Mouse (Mus musculus): ENCODE measurements around the gene Zfp90.
"Not testable (repeated sequence)": the region's sequence is repeated elsewhere in the genome, so short reads cannot be mapped to it uniquely, and the experiment has no call there.

Gene Zfp90

DNA sequence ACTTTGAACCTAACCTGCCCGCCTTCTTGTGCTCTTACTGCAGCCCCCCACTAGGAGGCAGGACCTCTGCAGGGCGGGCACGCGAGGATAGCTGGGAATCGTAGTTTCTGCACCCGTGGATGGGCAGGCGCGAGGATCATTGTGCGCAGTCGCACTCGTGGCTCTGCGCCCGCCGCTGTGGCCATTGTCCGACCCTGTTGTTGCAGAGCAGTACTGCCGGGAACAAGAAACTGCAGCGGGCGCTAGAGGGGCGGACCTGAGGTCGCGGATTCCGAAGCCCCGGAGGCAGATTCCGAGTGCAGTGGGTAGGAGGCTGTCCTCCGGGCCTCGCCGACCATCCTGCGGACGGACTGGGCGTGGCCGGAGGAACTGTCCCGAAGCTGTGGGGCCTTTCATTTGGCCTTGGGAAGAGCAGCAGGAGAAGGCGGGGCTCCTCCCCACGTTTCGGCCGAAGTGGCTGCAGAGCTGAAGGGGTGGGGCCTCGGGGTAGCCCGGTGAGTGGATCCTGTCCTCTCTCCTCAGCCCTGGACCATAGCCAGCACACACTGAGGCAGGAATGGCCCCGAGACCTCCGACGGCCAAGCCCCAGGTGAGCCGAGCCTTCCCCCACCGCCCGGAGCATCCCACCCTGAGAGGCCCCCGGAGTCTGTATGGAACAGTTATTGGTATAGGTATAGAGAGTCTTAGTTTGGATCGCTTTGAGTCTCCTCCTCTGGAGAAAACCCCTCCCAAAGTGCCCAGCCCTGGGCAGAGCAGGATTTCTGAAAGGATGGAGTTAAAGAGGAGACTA is at the start of gene Zfp90:
TSS of gene Zfp90 (plus strand) at position 146 of the 790 bp plus-strand sequence.
- DNase-seq, result peak; percentile 86 to 88

DNA sequence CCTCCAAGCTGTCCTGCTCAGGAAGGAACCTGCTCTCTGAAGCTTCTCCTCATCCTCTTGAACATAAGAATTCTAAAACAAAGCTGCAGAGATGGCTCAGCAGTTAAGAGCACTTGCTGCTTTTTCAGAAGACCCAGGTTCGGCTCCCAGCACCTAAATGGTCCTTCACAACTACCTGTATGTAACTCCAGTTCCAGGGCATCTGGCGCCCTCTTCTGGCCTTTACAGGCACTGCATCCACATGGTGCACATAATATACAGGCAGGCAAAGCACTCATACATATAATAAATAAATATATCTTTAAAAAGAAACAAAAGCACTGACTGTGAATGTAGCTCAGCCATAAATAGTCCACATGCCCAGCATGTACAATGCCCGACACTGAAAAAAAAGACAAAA is 46.6 kb upstream of the Zfp90 start:
- DNase-seq, result no peak

DNA sequence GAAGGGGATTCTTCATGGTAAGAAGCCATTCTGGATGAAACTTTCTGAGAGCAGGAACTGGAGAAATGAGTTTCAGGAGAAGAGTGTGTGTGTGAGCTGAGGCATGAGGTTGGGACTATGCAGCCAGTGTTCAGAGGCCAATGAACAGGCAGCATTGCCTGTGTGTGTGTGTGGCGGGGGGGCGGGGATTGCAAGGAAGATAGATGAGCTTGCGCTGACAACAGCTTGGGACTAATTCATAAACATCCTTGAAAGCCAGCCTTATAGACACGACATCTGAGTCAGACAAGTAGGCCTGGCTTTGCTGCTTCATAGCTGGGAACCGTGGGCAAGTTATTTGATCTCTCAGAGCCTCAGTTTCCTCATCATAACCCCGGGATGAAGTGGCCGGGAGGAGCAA is 46.1 kb upstream of the Zfp90 start:
- DNase-seq, result no peak

DNA sequence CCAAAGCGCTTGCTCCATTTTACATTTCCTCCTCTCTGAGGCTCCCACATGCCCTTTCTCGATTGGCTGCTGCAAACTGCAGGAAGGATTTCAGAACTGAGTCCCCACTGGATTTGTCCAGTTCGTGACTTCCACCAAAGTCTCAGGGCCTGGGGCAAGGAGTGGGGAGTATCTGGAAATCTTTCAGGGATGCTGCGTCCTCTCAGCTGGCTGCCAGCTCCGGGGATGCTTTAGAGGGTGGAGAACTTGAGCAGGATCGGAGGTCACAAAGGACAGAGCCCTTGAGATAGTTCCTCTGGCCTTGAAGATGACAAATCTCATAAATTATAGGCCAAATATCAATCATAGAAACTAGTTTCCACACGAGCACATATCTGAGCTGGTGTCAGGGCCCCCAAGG is 39.2 kb upstream of the Zfp90 start:
- no peak for DNase-seq

DNA sequence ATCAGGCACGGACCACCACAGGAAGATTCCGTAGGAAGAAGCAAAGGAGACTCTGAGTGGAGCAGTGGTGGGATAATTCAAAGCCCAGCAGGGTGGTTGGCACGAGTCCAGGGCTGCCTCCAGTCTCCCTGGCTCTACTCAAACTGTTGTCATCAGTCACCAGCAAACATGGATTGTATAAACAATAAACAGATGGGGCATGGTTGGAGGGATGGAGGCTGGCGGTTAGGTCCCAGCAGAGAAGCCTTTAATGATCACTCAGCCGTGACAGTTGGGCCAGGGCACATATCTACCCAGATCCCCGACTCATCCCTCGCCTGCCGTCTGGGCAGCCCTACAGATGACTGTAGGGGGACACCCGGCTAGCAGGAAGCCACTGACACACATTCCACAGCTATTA is 38.3 kb upstream of the Zfp90 start:
- DNase-seq, result no peak

DNA sequence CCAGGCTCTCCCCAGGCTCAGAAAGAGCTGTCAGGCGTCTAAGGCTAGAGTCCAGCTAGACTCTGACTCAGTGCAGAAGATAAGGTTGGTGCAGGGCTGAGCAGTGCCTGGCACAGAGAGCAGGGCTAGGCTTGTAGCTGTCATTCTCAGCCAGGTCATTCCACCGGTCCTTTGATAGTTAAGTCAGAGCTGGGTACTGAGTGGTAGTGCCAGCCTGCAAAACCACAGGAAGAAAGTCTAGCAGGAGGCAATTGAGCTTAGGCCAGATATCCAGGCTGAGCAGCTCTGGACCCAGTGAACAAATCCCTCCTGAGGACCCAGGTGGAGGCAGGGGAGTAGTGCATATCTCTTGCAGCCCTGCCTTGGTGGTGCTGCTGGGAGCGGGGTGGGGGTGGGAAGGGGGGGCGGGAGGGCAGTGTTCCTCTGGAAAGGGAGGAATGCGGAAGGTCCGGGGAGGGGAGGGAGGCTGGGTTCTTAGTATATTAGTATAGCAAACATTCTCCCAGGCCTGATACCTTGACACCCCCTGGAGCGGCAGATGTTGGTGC is 36.6 kb upstream of the Zfp90 start:
- DNase-seq, result no peak

DNA sequence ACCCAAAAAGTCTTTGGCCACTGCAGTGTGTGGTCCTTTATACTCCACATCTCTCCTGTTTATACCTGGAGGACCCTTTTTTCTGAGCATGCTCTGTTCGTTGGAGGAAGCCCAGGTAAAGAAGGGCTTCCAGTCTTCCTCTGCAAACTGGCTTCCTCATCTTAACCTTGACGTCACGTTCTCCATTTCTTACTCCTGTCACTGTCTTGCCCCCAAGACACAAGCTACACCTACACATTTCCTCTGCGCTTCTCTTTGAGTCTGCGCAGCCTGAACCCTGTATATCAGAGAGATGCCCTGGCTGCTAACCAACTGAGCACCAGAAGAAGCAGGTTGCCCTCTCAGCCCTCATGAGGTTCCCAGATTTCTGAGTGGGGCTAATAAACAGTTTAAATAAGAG is 35.8 kb upstream of the Zfp90 start:
- DNase-seq, result no peak

DNA sequence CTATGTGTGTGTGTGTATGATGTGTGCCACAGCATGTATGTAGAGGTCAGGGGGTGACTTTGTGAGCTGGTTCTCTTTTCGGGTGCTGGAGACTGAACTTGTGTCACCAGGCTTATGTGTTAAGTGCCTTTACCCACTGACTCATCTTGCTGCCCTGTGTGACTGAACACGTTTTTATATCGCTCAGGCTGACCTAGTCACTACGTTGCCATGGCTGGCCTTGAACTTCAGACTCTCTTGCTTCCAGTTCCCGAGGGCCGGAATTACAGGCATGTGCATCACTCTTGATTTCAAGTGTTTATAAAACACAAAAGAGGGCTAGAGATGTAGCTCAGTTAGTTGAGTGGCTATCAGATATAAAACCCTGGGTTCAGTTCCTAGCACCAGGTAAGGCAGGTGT is 34.1 kb upstream of the Zfp90 start:
- no peak for DNase-seq

DNA sequence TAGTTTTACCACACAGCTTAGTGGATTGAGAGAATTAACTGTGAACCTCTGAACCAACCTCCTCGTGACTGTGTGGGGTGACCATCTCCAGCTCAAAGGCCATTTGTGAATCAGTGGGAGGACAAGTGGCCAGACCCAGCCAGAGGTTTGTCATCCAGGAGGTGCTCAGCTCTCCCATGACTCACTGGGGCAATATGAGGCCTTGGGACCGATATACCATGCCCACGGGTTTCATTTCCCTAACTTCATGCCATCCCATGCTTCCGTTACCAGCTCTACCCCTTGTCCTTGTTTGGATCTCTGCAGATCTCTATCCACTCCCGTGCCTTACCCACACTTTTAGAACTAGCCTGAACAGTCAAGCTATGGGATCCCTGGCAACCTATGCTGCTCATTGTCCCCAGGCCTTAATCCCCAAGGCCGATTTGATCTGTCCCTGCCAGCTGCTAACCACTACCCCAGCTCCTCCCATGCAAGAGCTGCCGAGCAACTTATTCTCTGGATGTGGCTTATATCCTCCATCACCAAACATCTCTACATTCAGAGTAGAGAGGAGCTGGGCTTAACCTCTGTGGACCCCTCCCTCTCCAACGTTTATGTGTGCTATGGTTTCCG is 27.2 kb upstream of the Zfp90 start:
- no peak for DNase-seq

DNA sequence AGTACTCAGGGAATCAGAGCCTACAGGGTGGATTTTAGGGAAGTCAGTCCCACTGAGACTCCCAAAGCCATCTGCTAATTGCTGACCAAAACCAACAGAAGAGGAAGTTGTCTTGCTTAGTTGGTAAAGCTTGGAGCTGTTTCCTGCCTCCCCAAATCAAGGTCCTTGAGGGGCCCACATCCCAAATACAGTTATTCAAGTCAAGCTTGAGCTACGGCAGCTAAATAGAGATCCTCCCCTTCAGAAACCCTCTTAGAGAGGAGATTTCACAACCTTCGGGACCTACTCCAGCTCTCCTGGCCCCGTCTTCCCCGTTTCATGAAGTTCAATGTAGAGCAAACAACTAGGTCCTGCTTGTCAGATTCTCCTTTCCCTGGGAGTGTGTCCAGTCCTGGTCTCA is 20.6 kb upstream of the Zfp90 start:
- peak in 1 of 2 experiments; percentile 24 for DNase-seq

DNA sequence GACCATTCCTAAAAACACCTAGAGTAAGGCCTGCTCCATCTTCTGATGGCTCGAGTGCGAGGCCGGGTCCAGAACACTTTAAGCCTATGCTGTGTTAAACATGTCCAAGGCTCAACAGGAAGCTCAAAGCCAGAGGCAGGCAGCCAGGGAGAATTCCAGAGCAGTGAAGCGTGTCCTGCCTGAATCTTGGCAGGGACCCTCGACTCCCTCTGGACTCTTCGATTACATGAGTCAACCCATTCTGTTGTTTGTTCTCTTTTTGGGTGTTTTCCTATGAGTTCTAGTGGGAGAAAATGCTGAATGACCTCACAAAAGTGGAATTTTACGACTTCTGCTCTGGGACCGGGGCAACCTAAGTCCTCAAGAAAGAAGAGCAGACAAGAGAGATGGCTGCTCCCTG is 15.4 kb upstream of the Zfp90 start:
- no peak for DNase-seq

DNA sequence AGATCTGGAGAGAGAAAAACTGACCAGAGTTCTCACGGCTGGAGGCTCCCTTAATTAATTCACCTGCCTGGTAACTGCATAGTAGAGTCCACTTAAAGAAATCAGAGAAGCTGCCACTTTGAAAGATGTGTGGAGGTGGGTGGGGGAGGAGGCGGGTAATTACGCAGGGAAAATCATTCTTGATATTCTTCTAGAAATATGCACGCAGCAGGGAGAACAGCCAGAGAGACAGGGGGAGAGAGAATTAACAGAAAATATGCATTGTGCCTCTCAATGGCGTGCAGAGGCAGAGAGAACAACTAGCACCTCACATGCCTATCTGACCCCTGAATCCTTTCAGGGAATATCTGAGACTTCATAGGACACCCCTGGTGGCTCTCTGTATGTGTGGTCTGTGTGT is 14.9 kb upstream of the Zfp90 start:
- no peak for DNase-seq

DNA sequence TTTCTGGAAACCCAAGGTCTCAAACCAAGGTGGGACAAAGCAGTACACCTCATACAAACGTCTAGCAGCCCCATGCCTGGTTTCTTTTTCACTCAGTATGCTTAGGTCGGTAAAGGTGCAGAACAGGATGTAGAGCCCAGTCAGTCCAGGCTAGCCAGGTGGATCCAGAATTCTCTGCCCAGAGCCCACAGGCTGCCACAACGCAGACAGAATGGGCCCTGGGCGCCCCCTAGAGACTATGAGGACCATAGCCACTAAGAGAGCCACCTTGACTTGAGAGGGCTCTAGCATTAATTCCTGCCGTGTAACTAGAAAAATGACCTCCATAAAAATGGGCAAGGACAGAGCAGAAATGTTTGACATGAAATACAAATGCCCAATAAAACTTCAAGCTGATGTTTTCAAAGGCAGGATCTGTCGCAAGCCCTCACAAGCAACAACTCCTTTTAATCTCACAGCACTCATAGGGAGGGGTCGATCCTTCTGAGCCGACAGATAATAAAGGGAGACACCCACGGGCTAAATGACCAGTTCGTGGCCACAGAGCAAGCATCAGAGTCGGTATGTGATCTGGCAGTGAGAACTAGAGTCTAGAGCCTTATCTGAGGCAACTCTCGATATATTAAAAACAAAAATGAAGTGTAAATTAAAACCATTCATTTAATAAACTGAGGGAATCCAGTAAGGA is 11.7 kb upstream of the Zfp90 start:
- peak; percentile 27 to 60 for DNase-seq

DNA sequence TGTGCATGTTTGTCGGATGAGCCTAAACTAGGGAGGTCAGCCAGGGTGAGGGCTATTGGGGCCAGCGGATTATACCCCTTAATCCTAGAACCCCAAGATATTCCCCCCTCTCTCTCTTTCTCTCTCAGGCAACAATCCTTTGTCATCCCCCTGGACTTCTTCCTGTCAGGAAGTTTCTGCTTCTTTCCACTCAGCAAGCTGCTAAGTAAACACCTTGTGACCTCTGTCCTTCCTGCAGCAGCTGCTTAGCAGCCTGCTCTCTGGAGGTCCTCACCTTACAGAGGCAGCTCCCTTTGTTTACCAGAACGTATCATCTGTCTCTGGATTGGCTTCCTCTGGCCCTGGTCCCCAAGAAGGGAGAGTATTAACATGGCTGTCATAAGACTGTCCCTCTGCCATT is 10.3 kb upstream of the Zfp90 start:
- DNase-seq, result no peak

DNA sequence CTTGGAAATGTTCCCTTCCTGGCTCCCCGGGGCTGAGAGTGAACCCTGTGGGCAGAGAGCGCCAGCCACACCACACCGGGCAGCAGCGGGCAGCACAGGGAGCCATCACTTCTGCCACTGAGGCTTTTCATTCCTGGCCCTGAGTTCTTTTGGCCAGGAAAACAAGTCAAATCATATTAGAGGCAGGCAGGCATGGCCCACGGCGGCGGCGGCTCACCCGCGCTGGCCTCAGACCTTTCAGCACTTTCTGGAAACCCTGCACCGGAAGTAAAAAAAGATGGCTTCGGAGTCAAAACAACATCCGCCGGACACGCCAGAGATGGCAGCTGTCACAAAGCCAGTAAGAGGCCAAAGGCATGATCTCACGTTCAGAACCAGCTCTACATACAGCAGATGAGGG is 9.3 kb upstream of the Zfp90 start:
- DNase-seq, result no peak

DNA sequence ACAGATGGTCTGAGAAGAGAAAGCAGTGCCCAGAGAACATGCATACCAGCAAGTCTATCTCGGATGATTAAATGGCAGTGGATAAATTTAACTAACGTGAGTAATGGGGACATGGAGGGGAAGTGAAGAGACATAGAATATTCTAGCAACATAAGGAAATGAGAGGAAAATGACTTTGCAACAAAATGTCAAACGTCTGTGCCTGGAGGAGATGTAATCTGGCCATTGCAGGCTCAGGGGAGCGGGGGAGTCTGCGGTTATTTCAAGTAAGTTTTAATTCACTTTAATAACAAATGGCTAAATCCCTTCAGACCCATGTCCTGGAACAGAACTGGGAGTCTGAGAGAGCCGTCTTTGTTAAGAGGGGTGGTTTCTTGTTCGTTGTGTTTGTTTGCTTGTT is 5.1 kb upstream of the Zfp90 start:
- no peak for DNase-seq

DNA sequence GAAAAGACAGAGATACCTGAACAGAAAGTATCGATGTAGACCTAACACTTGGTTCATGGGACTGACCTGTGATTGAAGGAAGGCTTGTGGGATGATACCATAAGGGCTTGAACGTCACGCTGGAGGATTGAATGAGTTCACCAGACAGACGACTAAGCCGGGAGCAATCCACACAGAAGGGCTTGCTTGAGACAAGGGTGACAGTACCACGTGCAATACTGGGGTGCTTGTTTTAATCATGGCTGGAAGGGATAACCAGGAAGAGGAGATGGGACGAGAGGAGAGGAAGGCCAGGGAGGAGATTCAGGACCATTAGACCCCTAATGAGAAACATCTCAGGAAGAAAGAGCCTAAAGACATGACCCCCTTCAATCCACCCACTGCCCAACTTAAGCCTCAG is 4.6 kb upstream of the Zfp90 start:
- no peak for DNase-seq

DNA sequence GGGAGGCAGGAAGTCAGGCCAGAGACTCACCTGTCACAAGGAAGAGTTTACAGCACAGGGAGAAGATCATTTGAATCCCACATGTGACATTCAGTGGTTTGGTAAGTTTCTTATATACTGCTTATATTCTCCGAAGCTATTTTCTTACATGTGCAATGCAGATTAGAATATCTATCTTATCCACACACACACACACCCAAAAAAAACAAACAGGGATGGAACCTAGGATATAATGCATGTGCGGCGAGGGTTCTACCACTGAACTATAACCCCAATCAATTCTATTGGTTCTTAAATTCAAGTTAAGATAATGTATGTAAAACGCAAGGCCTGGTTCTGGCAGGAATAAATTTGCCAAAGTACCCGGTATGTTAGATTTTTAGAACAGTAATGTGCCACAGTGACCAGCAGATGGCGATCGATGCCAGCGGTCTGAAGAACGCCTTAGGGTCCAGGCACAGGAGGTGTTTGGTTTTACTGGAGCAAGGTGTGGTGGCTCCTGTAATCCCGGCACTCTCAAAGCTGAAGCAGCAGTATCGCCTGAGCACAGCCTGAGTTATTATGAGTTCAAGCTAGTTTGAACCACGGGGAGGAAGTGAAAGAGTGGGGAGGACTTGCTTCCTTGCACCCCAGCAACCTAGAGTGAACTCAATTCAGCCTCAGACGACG is 3.2 kb upstream of the Zfp90 start:
- DNase-seq, result peak; percentile 24 to 47

DNA sequence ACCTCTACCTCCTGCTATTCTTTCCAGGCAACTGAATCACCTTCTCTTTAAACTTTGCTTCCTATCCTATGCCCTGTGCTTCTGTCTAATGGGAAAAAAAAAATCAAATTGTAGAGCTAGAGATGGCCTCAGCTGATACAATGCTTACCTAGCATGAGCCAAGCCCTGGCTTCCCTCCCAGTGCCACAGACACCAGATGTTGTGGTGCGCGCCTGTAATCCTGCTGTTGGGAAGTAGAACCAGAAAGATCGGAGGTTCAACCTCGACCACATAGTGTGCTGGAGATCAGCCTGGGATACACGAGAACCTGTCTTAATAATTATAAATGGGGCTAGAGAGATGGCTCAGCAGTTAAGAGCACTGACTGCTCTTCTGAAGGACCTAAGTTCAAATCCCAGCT is 2.6 kb downstream of the Zfp90 start:
- no peak for DNase-seq

DNA sequence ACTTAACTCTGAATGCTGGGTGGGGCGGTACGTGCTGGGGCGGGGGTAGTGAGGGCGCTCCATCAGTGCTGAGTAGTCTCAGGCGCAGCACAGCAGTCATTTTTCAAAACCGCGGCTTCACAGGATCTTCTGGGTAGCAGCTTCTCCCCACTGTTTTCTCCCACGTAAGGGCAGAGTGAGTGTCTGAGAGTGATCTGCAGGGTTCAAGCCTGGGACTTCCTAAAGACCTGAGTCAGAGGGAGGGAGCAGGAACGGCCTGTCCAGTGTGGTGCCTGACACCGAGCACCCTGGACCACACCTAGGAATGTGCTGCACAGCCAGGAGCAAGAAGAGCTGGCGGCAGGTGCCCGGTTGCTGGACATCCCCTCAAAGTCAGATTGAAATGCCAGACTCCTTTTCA is 16.0 kb downstream of the Zfp90 start:
- no peak for DNase-seq

DNA sequence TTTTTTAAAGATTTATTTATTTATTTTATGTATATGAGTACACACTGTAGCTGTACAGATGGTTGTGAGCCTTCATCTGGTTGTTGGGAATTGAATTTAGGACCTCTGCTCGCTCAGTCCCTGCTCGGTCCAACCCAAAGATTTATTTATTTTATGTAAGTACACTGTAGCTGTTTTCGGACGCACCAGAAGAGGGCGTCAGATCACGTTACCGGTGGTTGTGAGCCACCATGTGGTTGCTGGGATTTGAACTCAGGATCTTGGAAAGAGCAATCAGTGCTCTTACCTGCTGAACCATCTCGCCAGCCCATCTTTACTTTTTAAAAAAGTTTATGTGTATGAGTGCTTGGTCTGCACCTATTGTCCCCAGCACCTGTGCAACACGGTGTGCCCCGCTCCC is 16.8 kb downstream of the Zfp90 start:
- DNase-seq, result not testable (repeated sequence)

DNA sequence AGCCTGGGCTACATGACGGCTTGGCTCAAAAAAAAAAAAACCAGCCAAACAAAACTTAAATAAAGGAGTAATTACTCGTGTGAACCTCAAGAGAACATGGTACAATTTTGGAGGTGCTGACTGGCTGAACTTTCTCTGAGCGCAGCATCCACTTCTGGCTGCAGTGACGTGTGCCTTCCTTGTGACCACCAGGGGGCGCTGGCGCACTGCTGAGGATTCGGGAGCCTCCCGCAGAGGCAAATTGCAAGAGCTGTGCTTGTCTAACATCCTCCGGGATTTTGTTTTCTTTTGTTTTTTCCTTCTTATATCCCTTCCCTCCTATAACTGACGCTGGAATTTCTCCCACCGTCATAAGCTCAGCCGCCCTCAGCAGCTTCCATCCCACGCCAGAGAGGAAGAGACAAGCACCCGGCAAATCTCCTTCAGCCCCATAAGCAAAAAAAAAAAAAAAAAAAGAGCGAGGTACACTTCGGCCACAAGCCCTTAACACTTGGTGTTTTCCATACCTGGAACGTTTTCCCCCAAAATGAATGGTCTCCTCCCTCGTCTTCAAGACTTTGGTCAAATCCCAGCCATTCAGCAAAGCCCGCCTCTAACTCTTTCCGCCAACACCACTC is 17.9 kb downstream of the Zfp90 start:
- DNase-seq, result peak; percentile 51 to 82

DNA sequence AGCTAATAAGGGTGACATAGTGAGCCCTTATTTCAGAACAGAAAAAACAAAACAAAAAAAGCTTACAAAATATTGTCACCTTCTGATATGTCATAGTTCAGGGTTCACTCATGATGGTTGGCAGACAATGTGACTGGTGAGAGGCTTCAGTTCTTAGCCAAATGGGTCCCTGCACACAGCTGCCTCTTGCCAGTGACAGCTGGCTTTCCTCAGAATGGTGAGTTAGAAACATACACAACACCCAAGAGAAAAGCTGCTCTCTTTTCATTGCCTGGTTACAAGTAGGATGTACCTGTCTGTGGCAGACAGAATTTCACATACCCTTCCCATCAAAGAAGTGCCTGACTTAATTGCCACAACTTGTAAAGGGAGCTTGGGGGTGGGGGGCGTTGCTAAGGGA is 18.5 kb downstream of the Zfp90 start:
- DNase-seq, result no peak
